Mouse (Mus musculus): ENCODE data around the gene Sms.

DNA sequence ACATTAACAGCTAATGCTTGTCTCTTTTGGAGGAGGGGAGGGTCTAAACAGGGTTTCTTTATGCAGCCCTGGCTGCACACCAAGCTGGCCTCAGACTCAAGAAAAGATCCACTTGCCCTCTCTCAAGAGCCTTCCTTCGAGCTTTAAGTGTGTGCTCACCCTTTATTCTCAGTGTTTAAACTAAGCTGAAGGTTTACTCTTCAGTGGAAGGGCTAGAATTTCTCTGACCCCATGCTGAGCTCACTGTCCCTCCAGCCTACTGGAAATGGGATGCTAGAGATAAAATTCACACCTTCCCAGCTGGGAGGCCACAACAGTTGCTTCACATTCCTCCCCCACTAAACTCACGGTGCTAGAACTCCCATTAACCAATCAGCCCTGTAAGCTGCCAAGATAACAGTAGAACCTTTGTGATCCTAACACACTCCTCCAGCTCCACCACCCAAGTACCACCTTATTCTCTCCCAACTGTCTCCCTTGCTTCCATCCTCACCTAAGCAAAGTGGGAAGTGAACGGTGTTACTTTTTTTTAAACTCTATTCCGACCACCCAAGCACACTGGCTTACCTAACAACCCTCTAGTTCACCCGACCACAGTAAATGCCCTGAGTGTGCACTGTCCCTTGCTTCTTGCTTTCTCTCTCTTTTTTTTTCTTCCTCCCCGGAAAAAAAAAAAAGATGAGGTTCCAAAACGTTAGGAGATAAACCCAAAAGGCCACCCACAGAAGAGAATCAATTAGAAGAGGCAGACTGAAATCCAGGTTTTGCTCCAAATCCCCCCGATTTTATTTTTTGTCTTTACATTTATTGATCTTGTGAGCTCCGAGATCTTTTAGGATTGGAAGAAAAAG, 2.0 kb downstream of the Sms start:
- TF ChIP-seq POLR2A (IDR thresholded peaks at IDR 0.05; ENCODE audit: borderline replicate concordance, insufficient read depth, low read length) (no peak), CTCF (IDR thresholded peaks at IDR 0.05; ENCODE audit: borderline replicate concordance, insufficient read depth, low read depth, low read length) (no peak)
